Mouse (Mus musculus) CH12.LX (cell line): ENCODE results near the gene Vamp9. TPM values are rescaled to one million over a fixed set of nuclear protein-coding genes. Genes with fewer than 3 reads are reported as not detected.

Experiments
- DNase-seq: peaks from one replicate; pipeline ENCODE4 v3.0.0-alpha.2; 2013; ENCODE audit errors: extremely low read depth
- H3K27ac ChIP-seq: 2 replicates; pipeline ENCODE4 v1.5.1; 2012; ENCODE audit warnings: low read depth, mild to moderate bottlenecking, control low read depth, moderate library complexity; ENCODE audit not compliant: insufficient read depth
- H3K27me3 ChIP-seq: replicated peaks from 2 replicates; pipeline ENCODE3; 2012; ENCODE audit warnings: inconsistent platforms
- H3K36me3 ChIP-seq, 2 experiments: replicated peaks in 1 of 2; 2 replicates each; pipeline versions ENCODE3 to v1.6.1; 2012; ENCODE audit warnings: inconsistent platforms in 1 of 2, low read length in 1 of 2, mild to moderate bottlenecking in 1 of 2, mixed read lengths in 1 of 2, moderate library complexity in 1 of 2; ENCODE audit not compliant: control insufficient read depth in 1 of 2, insufficient read depth in 1 of 2
- H3K4me1 ChIP-seq, 2 experiments: 2 replicates each; pipeline ENCODE4 v1.6.1; 2012; ENCODE audit warnings: inconsistent platforms in 1 of 2, moderate library complexity in 1 of 2; ENCODE audit not compliant: insufficient read depth in 2 of 2, control insufficient read depth in 1 of 2
- H3K4me2 ChIP-seq: 2 replicates; pipeline ENCODE4 v1.6.1; 2012; ENCODE audit warnings: low read depth, mild to moderate bottlenecking, control low read depth; ENCODE audit not compliant: poor library complexity, insufficient read depth, severe bottlenecking
- H3K4me3 ChIP-seq, 3 experiments: fragments of 150-350 bp in 1 of 3; sonication (generic) in 1 of 3; replicated peaks in 1 of 3; 2 replicates each; pipeline versions ENCODE3 to v1.5.1; 2011 to 2012; ENCODE audit warnings: low read depth in 2 of 3, low read length in 2 of 3, mild to moderate bottlenecking in 2 of 3, moderate library complexity in 2 of 3, control low read depth in 1 of 3, improper control_type of control experiment in 1 of 3, inconsistent platforms in 1 of 3, mixed read lengths in 1 of 3; ENCODE audit not compliant: poor library complexity in 1 of 3
- H3K79me2 ChIP-seq: replicated peaks from 2 replicates; pipeline ENCODE4 v1.6.1; 2012; ENCODE audit warnings: mild to moderate bottlenecking, moderate library complexity; ENCODE audit not compliant: control insufficient read depth, poor library complexity, insufficient read depth, severe bottlenecking; ENCODE audit errors: extremely low read depth
- H3K9ac ChIP-seq: 2 replicates; pipeline ENCODE4 v1.6.1; 2012; ENCODE audit warnings: low read depth, mild to moderate bottlenecking, control low read depth, moderate library complexity; ENCODE audit not compliant: insufficient read depth
- H3K9me3 ChIP-seq: replicated peaks from 2 replicates; pipeline ENCODE3; 2012; ENCODE audit warnings: low read length, inconsistent platforms, mixed read lengths
- CTCF ChIP-seq, 2 experiments: IDR thresholded peaks in 1 of 2; conservative IDR thresholded peaks in 1 of 2; 2 replicates each; pipeline ENCODE4 v1.5.1; 2011 to 2012; ENCODE audit warnings: low read depth in 2 of 2, low read length in 2 of 2, improper control_type of control experiment in 1 of 2, inconsistent platforms in 1 of 2, mild to moderate bottlenecking in 1 of 2, moderate library complexity in 1 of 2
- ELF1 ChIP-seq: IDR thresholded peaks from 2 replicates; pipeline ENCODE4 v1.6.1; 2014; ENCODE audit warnings: low read depth, mild to moderate bottlenecking, inconsistent platforms, low read length, improper control_type of control experiment
- GABPA ChIP-seq: IDR thresholded peaks from 2 replicates; pipeline ENCODE4 v1.6.1; 2012; ENCODE audit warnings: low read depth, low read length, improper control_type of control experiment, inconsistent platforms; ENCODE audit not compliant: insufficient replicate concordance
- JUN ChIP-seq: IDR thresholded peaks from 2 replicates; pipeline ENCODE4 v1.6.1; 2011; ENCODE audit warnings: low read depth, mild to moderate bottlenecking, low read length, improper control_type of control experiment, moderate library complexity; ENCODE audit not compliant: insufficient read depth
- MAFK ChIP-seq: IDR thresholded peaks from 2 replicates; pipeline ENCODE4 v1.6.1; 2011; ENCODE audit warnings: low read length, improper control_type of control experiment; ENCODE audit not compliant: insufficient replicate concordance
- MAX ChIP-seq: IDR thresholded peaks from 2 replicates; pipeline ENCODE4 v1.6.1; 2011; ENCODE audit warnings: low read length, improper control_type of control experiment
- MAZ ChIP-seq: IDR thresholded peaks from 2 replicates; pipeline ENCODE4 v1.6.1; 2012; ENCODE audit warnings: low read depth, mild to moderate bottlenecking, inconsistent platforms, low read length, improper control_type of control experiment, moderate library complexity
- MXI1 ChIP-seq: IDR thresholded peaks from 2 replicates; pipeline ENCODE4 v1.6.1; 2011; ENCODE audit warnings: mild to moderate bottlenecking, low read depth, low read length, improper control_type of control experiment
- MYC ChIP-seq: IDR thresholded peaks from 2 replicates; pipeline ENCODE4 v1.6.1; 2011; ENCODE audit warnings: low read depth, mild to moderate bottlenecking, improper control_type of control experiment, low read length
- NRF1 ChIP-seq: IDR thresholded peaks from 2 replicates; pipeline ENCODE4 v1.6.1; 2014; ENCODE audit warnings: low read depth, mild to moderate bottlenecking, inconsistent platforms, low read length, improper control_type of control experiment, moderate library complexity
- POLR2AphosphoS2 ChIP-seq: IDR thresholded peaks from 2 replicates; pipeline ENCODE4 v1.6.1; 2011; ENCODE audit warnings: low read depth, low read length, improper control_type of control experiment
- RAD21 ChIP-seq: IDR thresholded peaks from 2 replicates; pipeline ENCODE4 v1.6.1; 2011; ENCODE audit warnings: low read depth, mild to moderate bottlenecking, low read length, improper control_type of control experiment, moderate library complexity
- RCOR1 ChIP-seq: conservative IDR thresholded peaks from 2 replicates; pipeline ENCODE4 v1.6.1; 2012; ENCODE audit warnings: low read depth, mild to moderate bottlenecking, inconsistent platforms, low read length, improper control_type of control experiment
- SIN3A ChIP-seq: IDR thresholded peaks from 2 replicates; pipeline ENCODE4 v1.6.1; 2012; ENCODE audit warnings: low read length, improper control_type of control experiment, inconsistent platforms
- TCF12 ChIP-seq: IDR thresholded peaks from 2 replicates; pipeline ENCODE4 v1.6.1; 2014; ENCODE audit warnings: low read depth, mild to moderate bottlenecking, inconsistent platforms, low read length, improper control_type of control experiment
- USF1 ChIP-seq: IDR thresholded peaks from 2 replicates; pipeline ENCODE4 v1.6.1; 2014; ENCODE audit warnings: low read depth, mild to moderate bottlenecking, inconsistent platforms, low read length, improper control_type of control experiment
- ZC3H11A ChIP-seq: IDR thresholded peaks from 2 replicates; pipeline ENCODE4 v1.6.1; 2012; ENCODE audit warnings: low read depth, mild to moderate bottlenecking, inconsistent platforms, low read length, improper control_type of control experiment
- ZKSCAN1 ChIP-seq: IDR thresholded peaks from 2 replicates; pipeline ENCODE4 v1.6.1; 2012; ENCODE audit warnings: low read depth, inconsistent platforms, low read length, improper control_type of control experiment, borderline replicate concordance
- dilution Hi-C: fragments of 300-500 bp; cut with MboI; formaldehyde crosslinking; loops from 2 replicates; pipeline ENCODE4 v1.14.3; 2020; ENCODE audit warnings: low sequenced_read_pairs; ENCODE audit not compliant: extremely low pct_unique_long_range_greater_than_20kb, extremely low pct_ligation_motif_present
- in situ Hi-C: fragments of 300-500 bp; cut with MboI; formaldehyde crosslinking; loops from 3 replicates; pipeline ENCODE4 v1.14.3; 2019; ENCODE audit warnings: low sequenced_read_pairs, low pct_ligation_motif_present, low pct_unique_long_range_greater_than_20kb, mixed read lengths
- polyA plus RNA-seq: library from polyadenylated mRNA; unstranded; fragments of >175 nt; gene quantifications from 2 replicates; pipeline ENCODE4 v1.2.1, GENCODE M21; 2012; ENCODE audit warnings: low read depth; ENCODE audit not compliant: insufficient read length
- total RNA-seq, 2 experiments: library from RNA; depleted of rRNA; stranded (reverse); fragments of 300-350 nt in 1 of 2; fragments of >200 nt in 1 of 2; gene quantifications; 2 replicates each; pipeline ENCODE4 v1.2.3; 2012 to 2014

Gene Vamp9
- total and polyA plus RNA-seq, 3 experiments = not detected

DNA sequence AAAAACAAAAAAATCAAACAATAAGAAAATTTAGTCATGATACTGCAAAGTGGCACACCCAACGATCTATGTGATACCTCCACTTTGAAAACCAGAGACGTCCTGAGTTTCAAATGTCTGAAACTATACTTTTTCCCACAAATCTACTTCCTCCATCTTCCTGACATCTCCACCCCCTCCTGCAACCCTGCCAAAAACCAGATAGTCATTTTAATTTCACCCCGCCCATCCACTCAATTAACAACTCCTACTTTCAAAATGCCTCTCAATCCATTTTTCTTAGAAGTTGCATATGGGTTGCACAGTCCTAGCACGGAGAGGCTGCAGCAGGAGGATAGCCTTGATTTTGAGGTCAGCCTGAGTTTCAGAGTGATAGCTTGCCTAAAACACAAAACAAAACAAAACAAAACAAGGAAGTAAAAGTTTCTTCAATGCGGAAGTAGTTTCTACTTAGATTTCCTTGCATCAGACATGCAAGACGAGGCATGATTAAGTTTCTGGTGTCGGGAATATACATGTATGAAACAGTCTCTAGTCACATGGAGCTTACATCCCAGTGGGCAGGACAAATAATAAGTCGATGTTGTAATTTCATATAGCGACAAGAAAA, 77.5 kb downstream of the Vamp9 start:
- Histone ChIP-seq H3K27ac (no peak overlapping the region), H3K9me3 (peaks cover 3% of the 10 kb centered on the region), H3K27me3 (no peaks in the 10 kb centered on the region), H3K4me2 (no peak overlapping the region), H3K79me2 (peaks cover under 1% of the 10 kb centered on the region), H3K4me1 (peaks cover 0 to 9% of the 10 kb centered on the region in 2 experiments; a peak in 1 of 4 replicates), H3K36me3 (peaks cover 0 to 5% of the 10 kb centered on the region in 2 experiments), H3K4me3 (no peak overlapping the region), H3K9ac (no peak overlapping the region)
- no peak for DNase-seq
- dilution Hi-C loops (no loop called here), in situ Hi-C loops (no loop called here)
- TF ChIP-seq MAFK (no peak), JUN (no peak), ELF1 (peak; percentile 12; the same call in 1 of the 2 replicates), SIN3A (no peak), USF1 (no peak)

DNA sequence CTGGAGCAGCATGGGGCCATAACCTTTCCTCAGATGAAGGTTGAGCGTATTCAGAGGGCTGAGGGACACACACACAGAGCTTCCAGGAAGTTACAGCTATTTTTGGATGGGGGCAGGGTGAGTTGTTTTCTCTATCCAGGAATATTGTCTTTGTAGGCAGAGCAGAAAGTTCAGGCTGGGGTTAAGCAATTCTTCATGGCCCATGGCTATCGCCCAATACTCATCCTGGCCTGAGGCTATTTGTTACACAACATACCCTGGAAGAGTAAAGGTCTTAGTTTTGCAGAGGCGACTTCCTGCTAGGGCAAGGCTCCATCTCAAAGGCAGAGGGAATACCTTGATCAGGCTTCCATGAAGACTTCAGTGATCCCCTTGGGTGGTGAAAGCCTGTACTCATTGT, 88.1 kb downstream of the Vamp9 start:
- DNase-seq = no peak
- TF ChIP-seq CTCF (conservative IDR thresholded peaks at IDR 0.05 in 1 of 2, IDR thresholded peaks at IDR 0.05 in 1 of 2; ENCODE audit: low read depth in 2 of 2, low read length in 2 of 2) = no peak
- TF ChIP-seq MAX = no peak
- TF ChIP-seq TCF12 = no peak
- no peak for TF ChIP-seq ZKSCAN1
- no peak for TF ChIP-seq SIN3A
- no peak for TF ChIP-seq POLR2AphosphoS2
- no peak for TF ChIP-seq ZC3H11A
- TF ChIP-seq MXI1 = no peak
- no peak for TF ChIP-seq MYC
- TF ChIP-seq GABPA = no peak
- TF ChIP-seq NRF1 = no peak
- no peak for TF ChIP-seq MAZ
- no peak for TF ChIP-seq RCOR1
- TF ChIP-seq RAD21 = no peak
- no peak overlapping the region for H3K9ac ChIP-seq
- H3K36me3 ChIP-seq = no peaks in the 10 kb centered on the region
- no peaks in the 10 kb centered on the region for H3K4me1 ChIP-seq
- no peaks in the 10 kb centered on the region for H3K9me3 ChIP-seq
- no peak overlapping the region for H3K27ac ChIP-seq
- no peaks in the 10 kb centered on the region for H3K79me2 ChIP-seq
- H3K27me3 ChIP-seq = no peaks in the 10 kb centered on the region
- dilution Hi-C loops = no loop called here
- H3K4me2 ChIP-seq = no peak overlapping the region
- H3K4me3 ChIP-seq = no peak overlapping the region
- in situ Hi-C loops = no loop called here
